8 mouse cellular contexts compared by ENCODE assay signal in the genomic region with DNA sequence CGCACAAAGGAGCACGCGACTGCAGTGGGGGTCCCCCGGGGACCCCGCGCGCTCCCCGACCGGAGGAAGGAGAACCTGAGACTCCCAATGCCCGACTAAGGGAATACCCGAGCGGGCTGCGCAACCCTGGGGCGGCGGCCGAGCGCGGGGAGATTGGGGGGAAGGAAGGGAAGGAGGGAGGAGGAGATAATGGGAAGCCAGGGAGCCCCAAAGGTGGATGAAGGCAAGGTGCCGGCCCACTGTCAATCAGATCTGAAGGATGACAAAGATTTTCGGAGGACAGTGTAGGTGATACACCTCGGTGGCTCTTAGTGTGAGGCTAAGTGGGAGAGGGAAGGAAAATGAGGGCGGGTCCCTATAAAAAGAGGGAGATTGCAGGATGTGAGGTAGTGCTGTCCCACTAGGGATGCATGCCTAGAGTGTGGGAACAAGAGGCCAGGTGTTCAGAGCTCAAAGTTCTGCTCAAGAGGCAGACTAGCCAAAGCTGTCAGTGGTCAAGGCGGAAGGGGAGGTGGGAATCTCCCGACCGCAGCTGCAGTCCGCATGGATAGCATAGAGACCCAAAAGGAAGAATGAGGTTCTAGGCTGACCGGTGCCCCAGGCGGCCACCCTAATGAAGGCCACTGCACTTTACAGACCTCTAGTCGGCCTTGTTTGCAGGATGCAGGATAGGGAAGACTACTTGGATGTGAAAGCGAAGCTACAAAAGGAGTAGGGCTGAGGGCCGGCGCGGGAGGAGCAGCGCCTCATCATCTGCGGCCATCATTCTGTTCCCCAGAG. TPM values are rescaled to one million over a fixed set of nuclear protein-coding genes. Genes with fewer than 3 reads are reported as not detected.
DNase-seq lines count a peak whose midpoint lies in the region; ATAC-seq and TF ChIP-seq lines count a peak whose summit lies in the region.

TSS of gene Nsg1 (minus strand) at position 274 of the 780 bp plus-strand sequence.

- no peaks in the 10 kb centered on the region for H3K36me3 ChIP-seq in heart, embryonic 14.5 days (ENCODE audit: control insufficient read depth, insufficient read depth, low read length)
- no peaks in the 10 kb centered on the region for H3K36me3 ChIP-seq in ES-E14 (ENCODE audit: control insufficient read depth, insufficient read depth, low read length, poor library complexity, severe bottlenecking)
- H3K36me3 ChIP-seq in hindbrain, embryonic 14.5 days (replicated peaks; ENCODE audit: control insufficient read depth, insufficient read depth), result peaks cover 30% of the 10 kb centered on the region
- no peaks in the 10 kb centered on the region for H3K36me3 ChIP-seq in liver, embryonic 15.5 days (replicated peaks)

- no peak for TF ChIP-seq POLR2A in cortical plate, adult 2 months (IDR thresholded peaks at IDR 0.05; ENCODE audit: extremely low read depth, insufficient read depth, low read length)

- DNase-seq in heart, adult 8-10 months (ENCODE audit: low spot score), result no peak
- DNase-seq in ES-E14 (ENCODE audit: low read depth, low spot score), result no peak
- DNase-seq in hindbrain, embryonic 14.5 days (ENCODE audit: low spot score), result peak; percentile 45
- DNase-seq in frontal cortex, postnatal 14 days (ENCODE audit: low spot score in 2 of 2), result no peak
- DNase-seq in kidney, adult 8-10 months, result no peak

- peak; percentile 18; the same call in 1 of the 2 replicates for ATAC-seq in heart, embryonic 14.5 days (ENCODE audit: insufficient number of reproducible peaks, insufficient read depth, low FRiP score, low read depth)
- peak; percentile 55 for ATAC-seq in hindbrain, embryonic 14.5 days (ENCODE audit: low FRiP score)
- no peak for ATAC-seq in liver, embryonic 15.5 days (ENCODE audit: insufficient read depth)

- H3K27me3 ChIP-seq in heart, embryonic 14.5 days (ENCODE audit: control insufficient read depth, insufficient read depth, low read length), result peaks cover 70% of the 10 kb centered on the region
- H3K27me3 ChIP-seq in hindbrain, embryonic 14.5 days (ENCODE audit: control insufficient read depth, insufficient read depth, low read length), result no peaks in the 10 kb centered on the region
- peaks cover 65% of the 10 kb centered on the region for H3K27me3 ChIP-seq in liver, embryonic 15.5 days

- TF ChIP-seq CTCF in cortical plate, adult 2 months (IDR thresholded peaks at IDR 0.05; ENCODE audit: extremely low read depth, insufficient read depth, low read length), result no peak

- peak within 1 kb of the TSS; percentile 97 for H3K4me2 ChIP-seq in heart, embryonic 14.5 days (ENCODE audit: low read length)
- H3K4me2 ChIP-seq in hindbrain, embryonic 14.5 days (replicated peaks), result peak within 1 kb of the TSS; percentile 94
- peak within 1 kb of the TSS; percentile 56 for H3K4me2 ChIP-seq in liver, embryonic 15.5 days

- WGBS in heart, embryonic 14.5 days, result 7% methylated on average over 35 of the region's 35 CpGs
- 7% methylated on average over 35 of the region's 35 CpGs for WGBS in hindbrain, embryonic 14.5 days
- WGBS in liver, embryonic 15.5 days (ENCODE audit: insufficient replicate concordance), result 10% methylated on average over 35 of the region's 35 CpGs

- in situ Hi-C loops in ES-E14 (cut with MboI; ENCODE audit: low sequenced_read_pairs in 2 of 2, unreplicated experiment in 2 of 2), result no loop called here

- peaks cover 3 to 9% of the 10 kb centered on the region in 2 experiments; a peak in 2 of 4 replicates for H3K4me1 ChIP-seq in heart, embryonic 14.5 days (ENCODE audit: control insufficient read depth in 2 of 2, insufficient read depth in 2 of 2, low read length in 2 of 2)
- H3K4me1 ChIP-seq in ES-E14 (ENCODE audit: control insufficient read depth in 2 of 2, insufficient read depth in 2 of 2, low read length in 2 of 2, poor library complexity in 1 of 2), result no peaks in the 10 kb centered on the region; a peak in 1 of 4 replicates
- peaks cover 8% of the 10 kb centered on the region for H3K4me1 ChIP-seq in cortical plate, adult 2 months (ENCODE audit: control insufficient read depth, insufficient read depth, low read length)
- peaks cover 35% of the 10 kb centered on the region for H3K4me1 ChIP-seq in hindbrain, embryonic 14.5 days (replicated peaks; ENCODE audit: control insufficient read depth, insufficient read depth, low read length)
- no peaks in the 10 kb centered on the region for H3K4me1 ChIP-seq in liver, embryonic 15.5 days (replicated peaks)

- H3K9ac ChIP-seq in heart, embryonic 14.5 days (ENCODE audit: low read length), result peak within 1 kb of the TSS; percentile 71
- H3K9ac ChIP-seq in ES-E14 (ENCODE audit: insufficient read depth, low read depth, low read length, poor library complexity, severe bottlenecking), result peak within 1 kb of the TSS; percentile 76
- H3K9ac ChIP-seq in hindbrain, embryonic 14.5 days, result peak within 1 kb of the TSS; percentile 100
- H3K9ac ChIP-seq in liver, embryonic 15.5 days, result no peak within 1 kb of the TSS

- H3K9me3 ChIP-seq in heart, embryonic 14.5 days (ENCODE audit: control insufficient read depth, low read length), result no peaks in the 10 kb centered on the region
- no peaks in the 10 kb centered on the region for H3K9me3 ChIP-seq in ES-E14 (ENCODE audit: control insufficient read depth, insufficient read depth, low read depth, low read length)
- no peaks in the 10 kb centered on the region for H3K9me3 ChIP-seq in hindbrain, embryonic 14.5 days (ENCODE audit: control insufficient read depth, low read length)
- H3K9me3 ChIP-seq in liver, embryonic 15.5 days (replicated peaks), result no peaks in the 10 kb centered on the region

- peak within 1 kb of the TSS; percentile 59 to 86 for H3K4me3 ChIP-seq in heart, embryonic 14.5 days (ENCODE audit: control insufficient read depth in 1 of 2, insufficient read depth in 1 of 2, low read depth in 1 of 2, low read length in 2 of 2)
- peak within 1 kb of the TSS; percentile 49 to 75 for H3K4me3 ChIP-seq in ES-E14 (ENCODE audit: insufficient read depth in 1 of 2, low read depth in 1 of 2, low read length in 2 of 2, poor library complexity in 1 of 2, severe bottlenecking in 1 of 2)
- peak within 1 kb of the TSS; percentile 89 for H3K4me3 ChIP-seq in cortical plate, adult 2 months (ENCODE audit: insufficient read depth, low read length)
- peak within 1 kb of the TSS; percentile 94 for H3K4me3 ChIP-seq in hindbrain, embryonic 14.5 days (replicated peaks; ENCODE audit: low read length)
- H3K4me3 ChIP-seq in liver, embryonic 15.5 days (replicated peaks), result peak within 1 kb of the TSS; percentile 43

- no peak within 1 kb of the TSS for H3K27ac ChIP-seq in heart, embryonic 14.5 days (replicated peaks in 1 of 2; ENCODE audit: control insufficient read depth in 1 of 2, insufficient read depth in 1 of 2, low read depth in 2 of 2, low read length in 2 of 2)
- H3K27ac ChIP-seq in ES-E14 (ENCODE audit: insufficient read depth, low read depth, low read length, poor library complexity, severe bottlenecking), result no peak within 1 kb of the TSS
- peak within 1 kb of the TSS; percentile 99 for H3K27ac ChIP-seq in cortical plate, adult 2 months (ENCODE audit: insufficient read depth, low read length)
- peak within 1 kb of the TSS; percentile 99 for H3K27ac ChIP-seq in hindbrain, embryonic 14.5 days
- H3K27ac ChIP-seq in liver, embryonic 15.5 days (replicated peaks), result no peak within 1 kb of the TSS

TF ChIP-seq in ES-E14, 5 proteins besides CTCF, POLR2A, EP300 and RAD21:
- TF ChIP-seq MAFK (IDR thresholded peaks at IDR 0.05; ENCODE audit: insufficient read depth, low read depth, low read length) (no peak), ZC3H11A (IDR thresholded peaks at IDR 0.05; ENCODE audit: borderline replicate concordance, low read depth, low read length) (no peak), ZNF384 (IDR thresholded peaks at IDR 0.05; ENCODE audit: low read depth, low read length) (no peak), CHD2 (IDR thresholded peaks at IDR 0.05; ENCODE audit: low read depth, low read length) (no peak)

RNA-seq across cellular contexts. Expression of gene Nsg1, which starts in this region (rescaled TPM):
- 3.6 and 5.5 TPM in 2 replicates for polyA plus RNA-seq in heart, embryonic 14.5 days (2014; fragmentation: Nextera tagmentation; extraction: Ambion mirVana)
- 1 to 10 TPM; 7.0 to 9.4 (median 8.0) TPM for total RNA-seq in heart, adult 8-10 months (2022)
- 2.9 and 5.0 TPM in 2 replicates for total RNA-seq in ES-E14 (2012; rRNA removed)
- polyA plus RNA-seq in cortical plate, adult 2 months (2012; rRNA removed), result 314 and 320 TPM in 2 replicates
- polyA plus RNA-seq in hindbrain, embryonic 14.5 days (2014; fragmentation: Nextera tagmentation; extraction: Ambion mirVana), result 311 and 362 TPM in 2 replicates
- polyA plus RNA-seq in liver, embryonic 15.5 days (2015; fragmentation: Nextera tagmentation; extraction: Ambion mirVana), result 3.2 and 4.0 TPM in 2 replicates

Comparison
In these comparisons a context has a peak if more than half of its experiments do, and no peak if none do; other contexts are left out.
1. RNA of gene Nsg1 (polyA plus RNA-seq): 314 to 320 TPM in cortical plate, adult 2 months and 311 to 362 TPM in hindbrain, embryonic 14.5 days; 3.6 to 5.5 TPM in heart, embryonic 14.5 days and 3.2 to 4.0 TPM in liver, embryonic 15.5 days; every median in the first group is over 10 times any median in the second.
2. H3K27ac ChIP-seq: peak in cortical plate, adult 2 months (single experiment) and hindbrain, embryonic 14.5 days (single experiment); none in heart, embryonic 14.5 days (0 of 2), ES-E14 (single experiment) and liver, embryonic 15.5 days (single experiment).
3. H3K4me3 ChIP-seq: peak in every context shown above with its lines; median percentile 94 in hindbrain, embryonic 14.5 days; 89 in cortical plate, adult 2 months; 72 in heart, embryonic 14.5 days; 62 in ES-E14; 43 in liver, embryonic 15.5 days.
4. Peak in every context shown above with its lines, with median percentiles within 50 percentile points of each other: H3K4me2 ChIP-seq.